Comparison of ENCODE assay signal across 30 mouse cellular contexts in genomic region chr8:60792518-60792917, GRCm38 (mm10).
A peak's percentile ranks its signal among the peaks of the same experiment; 100 is the strongest.
DNase-seq lines count a peak whose midpoint lies in the region; ATAC-seq and TF ChIP-seq lines count a peak whose summit lies in the region.
"Had no signal": no experiment of that assay in that cellular context is flagged by ENCODE, and none has a peak within 500 bp of the region (broad histone marks: within the 10 kb centered on the region; RNA-seq: fewer than 3 reads in every experiment).

No protein-coding gene starts in this region.

- H3K27me3 ChIP-seq in hindbrain, postnatal 0 days (ENCODE audit: insufficient read depth, low read length): no peaks in the 10 kb centered on the region
- no peaks in the 10 kb centered on the region for H3K27me3 ChIP-seq in kidney, embryonic 16.5 days (ENCODE audit: insufficient read depth, low read length)
- H3K27me3 ChIP-seq: CH12.LX; embryonic facial prominence, embryonic 13.5 days; forebrain, embryonic 13.5 days had no signal

- peak; percentile 90 for ATAC-seq in granulocyte monocyte progenitor cell, adult 5-6 weeks (replicated peaks; ENCODE audit: poor library complexity, severe bottlenecking)
- peak; percentile 84 for ATAC-seq in megakaryocyte progenitor cell, adult 5-6 weeks (replicated peaks; ENCODE audit: poor library complexity)
- no peak for ATAC-seq in hindbrain, postnatal 0 days
- no peak for ATAC-seq in kidney, embryonic 16.5 days (ENCODE audit: low FRiP score, low TSS enrichment)
- ATAC-seq: forebrain, embryonic 13.5 days; forebrain, embryonic 16.5 days; intestine, postnatal 0 days had no signal

- H3K4me1 ChIP-seq in hindbrain, postnatal 0 days (ENCODE audit: insufficient read depth, low read length): no peaks in the 10 kb centered on the region
- no peaks in the 10 kb centered on the region for H3K4me1 ChIP-seq in kidney, embryonic 16.5 days (ENCODE audit: insufficient read depth, low read length)
- H3K4me1 ChIP-seq: embryonic facial prominence, embryonic 10.5 days; embryonic facial prominence, embryonic 13.5 days; forebrain, embryonic 10.5 days; forebrain, embryonic 13.5 days; heart, embryonic 10.5 days had no signal

- 77% methylated on average over 1 of the region's 1 CpGs for WGBS in hindbrain, postnatal 0 days
- 64% methylated on average over 1 of the region's 1 CpGs for WGBS in kidney, embryonic 16.5 days

- H3K9me3 ChIP-seq in hindbrain, postnatal 0 days (ENCODE audit: low read length): no peaks in the 10 kb centered on the region
- H3K9me3 ChIP-seq in kidney, embryonic 16.5 days (ENCODE audit: low read length): no peaks in the 10 kb centered on the region
- H3K9me3 ChIP-seq: embryonic facial prominence, embryonic 10.5 days; embryonic facial prominence, embryonic 13.5 days; forebrain, embryonic 10.5 days; forebrain, embryonic 13.5 days; G1E; heart, embryonic 10.5 days had no signal

- H3K36me3 ChIP-seq in hindbrain, postnatal 0 days (ENCODE audit: insufficient read depth, low read length): no peaks in the 10 kb centered on the region
- H3K36me3 ChIP-seq in kidney, embryonic 16.5 days (ENCODE audit: insufficient read depth, low read length): no peaks in the 10 kb centered on the region
- H3K36me3 ChIP-seq: embryonic facial prominence, embryonic 10.5 days; embryonic facial prominence, embryonic 13.5 days; forebrain, embryonic 10.5 days; G1E; heart, embryonic 10.5 days had no signal

- no peak overlapping the region for H3K4me2 ChIP-seq in hindbrain, postnatal 0 days (ENCODE audit: low read depth, low read length)
- no peak overlapping the region for H3K4me2 ChIP-seq in kidney, embryonic 16.5 days (replicated peaks; ENCODE audit: low read depth, low read length)
- H3K4me2 ChIP-seq: embryonic facial prominence, embryonic 13.5 days; forebrain, embryonic 13.5 days; hindbrain, embryonic 14.5 days had no signal

- H3K4me3 ChIP-seq in hindbrain, postnatal 0 days (ENCODE audit: low read length): no peak overlapping the region
- H3K4me3 ChIP-seq in kidney, embryonic 16.5 days (ENCODE audit: low read length): no peak overlapping the region
- H3K4me3 ChIP-seq: embryonic facial prominence, embryonic 10.5 days; embryonic facial prominence, embryonic 13.5 days; forebrain, embryonic 10.5 days; forebrain, embryonic 13.5 days; heart, adult 2 months; heart, embryonic 10.5 days had no signal

- no peak overlapping the region for H3K9ac ChIP-seq in hindbrain, postnatal 0 days (replicated peaks; ENCODE audit: low read length)
- no peak overlapping the region for H3K9ac ChIP-seq in kidney, embryonic 16.5 days (replicated peaks; ENCODE audit: low read length)
- H3K9ac ChIP-seq: embryonic facial prominence, embryonic 13.5 days; forebrain, embryonic 13.5 days; hindbrain, embryonic 14.5 days had no signal

- intact Hi-C loops in heart, postnatal 14 days (cut with DNase I): no loop called here

- H3K27ac ChIP-seq in hindbrain, postnatal 0 days: no peak overlapping the region
- no peak overlapping the region for H3K27ac ChIP-seq in kidney, embryonic 16.5 days (ENCODE audit: low read length)
- H3K27ac ChIP-seq: embryonic facial prominence, embryonic 10.5 days; embryonic facial prominence, embryonic 13.5 days; forebrain, embryonic 10.5 days; forebrain, embryonic 13.5 days; heart, adult 2 months; heart, embryonic 10.5 days; hindbrain, embryonic 14.5 days had no signal

- peak; percentile 78 for DNase-seq in heart, adult 11 months
- DNase-seq in heart, postnatal 14 days: no peak
- DNase-seq in adipocyte (ENCODE audit: low spot score): peak; percentile 5
- no peak for DNase-seq in hindbrain, postnatal 0 days (ENCODE audit: low spot score)
- DNase-seq in thymus, postnatal 0 days (ENCODE audit: low spot score): no peak
- DNase-seq: adrenal gland, adult 8-10 months; adrenal gland, postnatal 36 days; B cell, adult 2 months; cerebellum, adult 11 months; cerebellum, adult 2 months; cerebellum, adult 9-11 months; cerebellum, postnatal 25 days; embryo, embryonic 11 days; gastrocnemius, postnatal 10 days; gastrocnemius, postnatal 36 days; heart, adult 2 months; heart, postnatal 36 days had no signal

- no peak for TF ChIP-seq CTCF in hindbrain, postnatal 0 days (IDR thresholded peaks at IDR 0.05; ENCODE audit: low read depth)

Comparison
In these comparisons a context has a peak if more than half of its experiments do, and no peak if none do; other contexts are left out.
1. DNase-seq: peak in heart, adult 11 months (single experiment) and adipocyte (single experiment); none in heart, postnatal 14 days (0 of 2), hindbrain, postnatal 0 days (single experiment) and thymus, postnatal 0 days (single experiment).
2. ATAC-seq: peak in granulocyte monocyte progenitor cell, adult 5-6 weeks (single experiment) and megakaryocyte progenitor cell, adult 5-6 weeks (single experiment); none in hindbrain, postnatal 0 days (single experiment) and kidney, embryonic 16.5 days (single experiment).